Mouse (Mus musculus): ENCODE data around the gene Lamtor5.

DNA sequence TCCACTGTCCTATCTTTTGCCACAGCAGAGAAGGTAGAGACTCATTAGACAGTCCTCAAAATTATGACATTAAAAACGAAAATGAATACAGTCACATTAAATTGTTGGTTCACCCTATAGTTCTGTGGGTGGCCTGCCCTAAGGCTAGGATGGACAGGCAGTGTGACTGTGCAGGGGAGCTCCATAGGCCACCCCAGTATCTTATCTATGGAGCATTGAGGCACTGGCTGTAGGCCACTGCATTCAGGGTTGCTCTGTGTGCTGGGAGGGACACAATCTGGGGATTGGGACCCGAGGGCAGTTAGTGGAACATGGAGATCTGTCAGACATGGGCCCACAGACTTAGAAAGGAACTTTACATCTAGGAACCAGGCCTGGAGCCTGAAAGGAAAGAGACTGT, 44.7 kb upstream of the Lamtor5 start:
- TF ChIP-seq CTCF (IDR thresholded peaks at IDR 0.05; ENCODE audit: low read depth) (no peak), EP300 (optimal IDR thresholded peaks at IDR 0.05) (no peak)

Measured in stomach, postnatal 0 days (tissue).